Mouse (Mus musculus) intestine, embryonic 15.5 days (tissue): ENCODE results near the gene Prps1l1. TPM values are rescaled to one million over a fixed set of nuclear protein-coding genes. Genes with fewer than 3 reads are reported as not detected.

ENCODE experiments used
- ATAC-seq: fragments of 200-750 bp; cut with Nextera tagmentation; 2 replicates; pipeline ENCODE4 v1.8.0; 2017; ENCODE audit warnings: moderate TSS enrichment, moderate library complexity
- H3K27ac ChIP-seq: fragments of 300-500 bp; sonication (generic); 2 replicates; pipeline ENCODE4 v1.5.1; 2015; ENCODE audit warnings: mild to moderate bottlenecking, inconsistent platforms
- H3K27me3 ChIP-seq: fragments of 300-500 bp; sonication (generic); replicated peaks from 2 replicates; pipeline ENCODE4 v1.6.1; 2015; ENCODE audit warnings: inconsistent platforms
- H3K36me3 ChIP-seq: fragments of 300-500 bp; sonication (generic); 2 replicates; pipeline ENCODE4 v1.6.1; 2015; ENCODE audit warnings: inconsistent platforms
- H3K4me1 ChIP-seq: fragments of 300-500 bp; sonication (generic); replicated peaks from 2 replicates; pipeline ENCODE4 v1.6.1; 2015; ENCODE audit warnings: inconsistent platforms
- H3K4me2 ChIP-seq: fragments of 300-500 bp; sonication (generic); replicated peaks from 2 replicates; pipeline ENCODE4 v1.6.1; 2015; ENCODE audit warnings: mild to moderate bottlenecking, inconsistent platforms
- H3K4me3 ChIP-seq: fragments of 300-500 bp; sonication (generic); replicated peaks from 2 replicates; pipeline ENCODE4 v1.5.1; 2015; ENCODE audit warnings: inconsistent platforms
- H3K9ac ChIP-seq: fragments of 300-500 bp; sonication (generic); 2 replicates; pipeline ENCODE4 v1.6.1; 2015; ENCODE audit warnings: inconsistent platforms
- H3K9me3 ChIP-seq: fragments of 300-500 bp; sonication (generic); 2 replicates; pipeline ENCODE4 v1.6.1; 2016; ENCODE audit warnings: inconsistent platforms
- WGBS: fragments of 180-500 bp; shearing (Covaris S2); methylation state at CpG from one replicate; pipeline ENCODE4 v1.1.7; 2015; 5-methylcytosine and 5-hydroxymethylcytosine counted together
- polyA plus RNA-seq: library from polyadenylated mRNA; unstranded; fragments of >200 nt; fragmentation: Nextera tagmentation; extraction: Ambion mirVana; gene quantifications from 2 replicates; pipeline ENCODE4 v1.2.1, GENCODE M21; 2015

The Prps1l1 gene
- polyA plus RNA-seq, 1 experiment from 2014 or later = not detected

DNA sequence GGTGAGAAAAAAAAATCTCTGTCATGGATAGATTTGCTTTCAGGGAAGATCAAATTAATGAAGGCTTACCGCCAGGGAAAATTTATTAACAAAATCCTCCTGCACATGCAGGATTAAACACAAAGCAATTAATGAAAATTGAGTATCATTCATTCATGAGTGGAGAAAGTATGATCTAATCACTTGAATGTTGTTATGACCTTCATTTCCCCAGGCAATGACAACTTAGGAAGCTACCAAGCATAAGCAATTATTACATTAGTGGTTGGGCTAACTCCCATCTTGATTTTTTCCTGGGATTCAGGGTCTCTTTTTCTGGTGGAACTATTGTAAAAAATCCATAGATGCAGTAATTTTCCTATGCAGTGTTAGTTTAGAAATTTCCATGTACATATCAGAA, 23.3 kb downstream of the Prps1l1 start:
- H3K27me3 ChIP-seq = no peaks in the 10 kb centered on the region
- H3K27ac ChIP-seq = no peak overlapping the region
- no peak overlapping the region for H3K4me3 ChIP-seq
- WGBS = 87% methylated on average over 1 of the region's 1 CpGs
- H3K4me2 ChIP-seq = no peak overlapping the region
- H3K36me3 ChIP-seq = no peaks in the 10 kb centered on the region
- no peaks in the 10 kb centered on the region for H3K4me1 ChIP-seq
- H3K9ac ChIP-seq = no peak overlapping the region
- no peak for ATAC-seq
- H3K9me3 ChIP-seq = no peaks in the 10 kb centered on the region

DNA sequence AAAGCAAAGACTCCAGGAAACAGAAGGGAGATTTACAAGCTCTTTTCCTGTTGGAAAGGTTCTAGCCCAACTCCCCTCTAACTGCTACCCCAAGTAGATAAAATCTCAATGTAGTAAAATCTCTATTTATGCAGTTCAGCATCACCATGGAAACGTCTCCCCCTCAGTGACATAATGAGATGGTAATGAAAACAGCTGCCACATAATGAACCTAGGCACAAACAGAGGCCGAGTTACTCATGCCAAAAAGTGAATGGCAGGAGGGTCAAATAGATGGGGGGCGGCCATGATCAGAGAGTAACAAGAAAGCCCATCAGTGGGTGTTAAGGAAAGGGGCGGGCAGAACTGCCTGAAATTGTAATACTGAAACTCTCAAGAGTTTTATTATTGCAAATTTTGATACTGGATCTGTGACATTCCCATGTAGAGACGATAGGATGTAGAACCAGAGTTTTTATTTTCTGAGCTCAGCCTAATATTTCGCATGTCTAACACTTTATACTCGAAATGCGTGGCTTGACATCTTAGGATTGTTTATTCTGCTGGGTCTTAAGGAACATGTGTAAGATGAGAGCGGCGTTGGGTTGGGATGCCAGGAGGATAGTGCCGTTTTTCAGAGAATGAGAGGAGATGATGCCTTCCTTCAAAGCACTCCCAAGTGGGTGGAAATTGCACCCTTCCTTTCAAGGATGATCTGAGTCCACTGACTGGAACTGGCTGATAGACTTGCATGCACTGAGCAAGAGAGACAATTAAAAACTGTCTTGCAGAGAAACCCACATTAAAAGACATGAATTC, 24.0 kb downstream of the Prps1l1 start:
- ATAC-seq = no peak
- no peaks in the 10 kb centered on the region for H3K9me3 ChIP-seq
- no peak overlapping the region for H3K4me3 ChIP-seq
- WGBS = 70% methylated on average over 11 of the region's 11 CpGs
- no peak overlapping the region for H3K4me2 ChIP-seq
- no peak overlapping the region for H3K9ac ChIP-seq
- H3K27me3 ChIP-seq = no peaks in the 10 kb centered on the region
- no peaks in the 10 kb centered on the region for H3K36me3 ChIP-seq
- H3K4me1 ChIP-seq = no peaks in the 10 kb centered on the region
- no peak overlapping the region for H3K27ac ChIP-seq

DNA sequence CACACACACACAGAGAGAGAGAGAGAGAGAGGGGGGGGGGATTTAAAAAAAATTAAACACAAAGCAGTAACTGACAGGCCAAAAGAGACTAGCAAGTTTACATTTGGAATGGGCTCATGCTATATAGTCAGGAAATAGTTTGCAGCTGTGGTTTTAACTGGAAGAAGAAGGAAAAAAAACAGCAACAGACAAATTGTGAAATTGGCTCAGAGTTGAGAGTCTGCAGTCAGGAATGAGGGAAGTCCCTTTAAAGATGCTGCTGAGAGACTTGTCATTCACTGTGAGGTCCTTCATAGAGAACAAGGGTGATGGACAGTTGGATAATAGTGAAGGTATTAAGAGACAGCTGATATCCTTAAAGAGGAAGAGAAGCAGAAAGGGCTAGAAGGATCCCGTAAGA, 26.9 kb downstream of the Prps1l1 start:
- no peak overlapping the region for H3K4me2 ChIP-seq
- no peak overlapping the region for H3K9ac ChIP-seq
- no peaks in the 10 kb centered on the region for H3K4me1 ChIP-seq
- no peaks in the 10 kb centered on the region for H3K36me3 ChIP-seq
- no peaks in the 10 kb centered on the region for H3K9me3 ChIP-seq
- H3K4me3 ChIP-seq = no peak overlapping the region
- no peaks in the 10 kb centered on the region for H3K27me3 ChIP-seq
- H3K27ac ChIP-seq = no peak overlapping the region
- no peak for ATAC-seq
- 67% methylated on average over 1 of the region's 1 CpGs for WGBS

DNA sequence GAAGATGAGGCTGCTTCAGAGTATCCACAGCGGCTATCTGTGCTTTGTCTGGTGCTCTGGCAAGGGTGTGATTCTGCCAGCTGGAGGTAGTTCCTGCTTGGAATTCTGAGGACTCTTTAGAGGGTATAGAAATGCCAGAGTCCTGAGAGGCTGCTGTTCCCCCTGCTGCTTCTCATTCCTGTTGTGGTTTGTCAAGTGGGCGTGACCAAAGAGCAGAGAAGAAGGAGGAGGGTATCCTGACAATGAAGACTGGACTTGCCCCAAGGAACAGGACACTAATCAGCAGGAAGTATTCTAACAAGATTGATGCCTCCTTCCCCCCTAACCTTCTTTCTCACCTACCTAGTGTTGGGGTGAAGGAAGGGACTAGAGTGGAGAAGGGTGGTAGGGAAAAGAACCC, 29.4 kb downstream of the Prps1l1 start:
- H3K36me3 ChIP-seq = no peaks in the 10 kb centered on the region
- no peaks in the 10 kb centered on the region for H3K9me3 ChIP-seq
- no peaks in the 10 kb centered on the region for H3K4me1 ChIP-seq
- no peak for ATAC-seq
- no peak overlapping the region for H3K9ac ChIP-seq
- no peaks in the 10 kb centered on the region for H3K27me3 ChIP-seq
- no peak overlapping the region for H3K4me2 ChIP-seq
- no peak overlapping the region for H3K4me3 ChIP-seq
- 70% methylated on average over 2 of the region's 2 CpGs for WGBS
- H3K27ac ChIP-seq = no peak overlapping the region

DNA sequence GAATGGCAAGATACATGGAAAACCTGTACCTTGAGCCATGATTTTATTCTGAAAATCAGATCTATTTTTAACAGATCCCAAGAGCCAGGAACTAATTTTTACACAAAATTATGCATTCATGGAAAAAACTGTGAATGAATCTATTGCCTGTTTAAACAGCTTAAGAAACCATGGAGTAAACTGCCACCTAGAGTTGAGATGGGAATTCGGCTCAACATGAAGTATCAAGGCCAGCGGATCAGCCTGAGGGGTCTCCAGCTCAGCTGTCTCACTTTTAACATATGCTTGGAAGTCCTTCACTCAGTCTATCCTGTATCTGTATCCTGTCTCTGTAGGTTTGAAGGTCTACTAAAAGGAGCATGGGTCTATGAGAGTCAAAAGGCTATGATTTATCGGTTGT, 31.5 kb downstream of the Prps1l1 start:
- H3K4me1 ChIP-seq = no peaks in the 10 kb centered on the region
- no peak for ATAC-seq
- H3K9me3 ChIP-seq = no peaks in the 10 kb centered on the region
- H3K4me2 ChIP-seq = no peak overlapping the region
- no peak overlapping the region for H3K4me3 ChIP-seq
- no peak overlapping the region for H3K9ac ChIP-seq
- H3K27ac ChIP-seq = no peak overlapping the region
- no peaks in the 10 kb centered on the region for H3K27me3 ChIP-seq
- WGBS = 63% methylated on average over 3 of the region's 3 CpGs
- no peaks in the 10 kb centered on the region for H3K36me3 ChIP-seq

DNA sequence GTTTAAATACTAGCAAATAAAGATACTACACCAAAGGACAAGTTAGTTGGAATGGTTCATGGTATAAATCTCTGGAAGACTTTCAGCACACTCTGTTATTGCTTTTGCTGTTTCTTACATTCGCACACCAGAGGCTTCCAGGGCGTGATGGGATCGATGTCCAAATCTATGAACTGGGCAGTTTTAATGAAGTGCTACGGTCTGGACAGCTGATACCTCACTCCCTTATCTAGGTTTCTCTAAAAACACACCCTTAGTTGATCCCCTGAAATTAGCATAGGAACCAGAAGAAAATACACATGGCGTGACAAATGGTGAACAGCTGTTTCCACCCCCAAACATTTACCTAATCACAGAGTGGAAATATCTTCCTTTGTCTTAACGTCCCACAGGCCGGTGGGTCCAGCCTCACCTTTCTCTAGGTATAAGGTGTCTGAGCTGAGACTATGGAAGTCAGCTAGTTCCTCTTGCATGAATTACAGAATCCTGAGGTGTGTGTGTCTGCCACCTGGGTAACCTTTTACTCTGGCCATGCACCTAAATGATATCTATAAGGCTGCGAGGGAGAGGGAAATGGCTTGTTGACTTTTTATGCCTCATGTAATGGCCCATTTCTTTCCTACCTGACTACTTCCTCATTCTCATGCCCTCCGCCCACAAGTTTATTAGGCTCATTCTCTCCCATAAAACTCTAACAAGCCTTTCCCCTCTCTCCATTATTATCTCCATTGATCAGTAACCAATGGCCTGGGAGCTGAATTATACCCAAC, 32.1 kb downstream of the Prps1l1 start:
- Histone ChIP-seq H3K4me3 (no peak overlapping the region), H3K9ac (no peak overlapping the region), H3K9me3 (no peaks in the 10 kb centered on the region), H3K4me2 (no peak overlapping the region), H3K36me3 (no peaks in the 10 kb centered on the region), H3K27ac (0 out of 2 replicates have a peak overlapping the region, but pooled peaks have one; percentile 18), H3K27me3 (no peaks in the 10 kb centered on the region), H3K4me1 (no peaks in the 10 kb centered on the region)
- 62% methylated on average over 9 of the region's 9 CpGs for WGBS
- ATAC-seq = peak; percentile 92

DNA sequence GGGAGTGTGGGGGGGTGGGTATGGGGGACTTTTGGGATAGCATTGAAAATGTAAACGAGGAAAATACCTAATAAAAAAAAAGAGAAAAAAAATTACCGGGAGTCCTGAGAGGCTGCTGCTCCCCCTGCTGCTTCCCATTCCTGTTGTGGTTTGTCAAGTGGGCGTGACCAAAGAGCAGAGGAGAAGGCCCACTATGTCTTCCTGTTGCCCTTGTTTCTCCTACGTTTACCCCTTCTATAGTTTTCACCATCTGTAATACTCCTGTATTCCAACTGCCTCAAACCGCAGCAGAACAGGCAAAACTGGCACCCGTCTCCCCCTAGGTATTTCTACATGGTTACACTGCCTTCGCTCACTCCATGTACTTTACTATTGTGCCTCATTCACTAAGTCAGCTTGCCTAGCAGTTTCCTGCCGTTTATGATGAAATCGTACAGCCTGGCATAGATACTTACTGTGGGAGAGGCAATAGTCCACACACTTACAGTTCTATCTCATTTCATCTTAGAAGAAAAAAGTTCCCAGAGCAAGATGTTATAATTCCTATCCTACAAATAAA, 34.2 kb downstream of the Prps1l1 start:
- no peak overlapping the region for H3K4me3 ChIP-seq
- 82% methylated on average over 9 of the region's 9 CpGs for WGBS
- no peaks in the 10 kb centered on the region for H3K4me1 ChIP-seq
- no peak overlapping the region for H3K4me2 ChIP-seq
- no peaks in the 10 kb centered on the region for H3K27me3 ChIP-seq
- no peak for ATAC-seq
- no peaks in the 10 kb centered on the region for H3K9me3 ChIP-seq
- H3K9ac ChIP-seq = no peak overlapping the region
- H3K36me3 ChIP-seq = no peaks in the 10 kb centered on the region
- no peak overlapping the region for H3K27ac ChIP-seq

DNA sequence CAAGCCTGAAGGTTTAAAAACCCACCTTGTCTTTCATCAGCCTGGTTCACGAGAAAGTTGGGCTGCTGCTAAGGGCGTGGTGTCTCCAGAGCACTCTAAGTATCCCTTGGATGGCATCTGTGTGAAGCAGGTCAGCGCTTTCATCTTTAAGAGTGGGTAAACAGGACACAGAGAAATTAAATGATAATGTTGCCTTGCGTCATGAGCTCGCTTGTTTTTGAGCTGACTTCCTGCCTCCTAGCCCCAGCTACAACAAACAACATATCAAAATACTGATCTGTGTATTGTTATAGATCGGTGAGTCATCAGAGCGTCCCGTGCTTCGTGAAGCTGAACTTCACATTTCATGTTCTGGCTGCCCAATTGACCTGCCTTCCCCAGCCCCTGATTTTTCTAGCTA, 36.7 kb downstream of the Prps1l1 start:
- no peak overlapping the region for H3K4me3 ChIP-seq
- WGBS = 76% methylated on average over 9 of the region's 9 CpGs

DNA sequence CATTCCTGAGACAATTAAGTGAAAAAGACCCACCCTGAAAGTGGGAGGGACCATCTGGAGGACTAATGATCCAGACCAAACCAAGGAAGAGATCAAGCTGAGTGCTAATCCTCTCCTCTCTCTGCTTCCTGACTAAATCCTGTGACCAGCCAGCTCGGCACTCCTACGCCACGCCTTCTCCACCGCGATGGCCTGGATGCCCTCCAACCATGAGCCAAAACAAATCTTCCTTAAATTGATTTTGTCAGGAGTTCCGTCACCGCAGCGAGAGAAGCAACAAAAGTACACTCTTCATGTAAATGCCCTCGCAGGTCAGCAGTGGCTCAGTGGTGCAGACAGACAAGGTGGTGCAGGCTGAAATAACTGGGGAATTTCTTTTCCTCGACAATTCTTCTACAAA, 37.5 kb downstream of the Prps1l1 start:
- no peak for ATAC-seq
- Histone ChIP-seq H3K27me3 (no peaks in the 10 kb centered on the region), H3K9me3 (no peaks in the 10 kb centered on the region), H3K4me3 (no peak overlapping the region), H3K27ac (no peak overlapping the region), H3K4me1 (no peaks in the 10 kb centered on the region), H3K9ac (no peak overlapping the region), H3K36me3 (no peaks in the 10 kb centered on the region), H3K4me2 (no peak overlapping the region)
- WGBS = 55% methylated on average over 10 of the region's 10 CpGs

More for the DNA sequence above, 36.7 kb downstream of the Prps1l1 start:
- Histone ChIP-seq H3K27ac (no peak overlapping the region), H3K9me3 (no peaks in the 10 kb centered on the region), H3K36me3 (no peaks in the 10 kb centered on the region), H3K9ac (no peak overlapping the region), H3K4me2 (no peak overlapping the region), H3K4me1 (no peaks in the 10 kb centered on the region), H3K27me3 (no peaks in the 10 kb centered on the region)
- no peak for ATAC-seq

DNA sequence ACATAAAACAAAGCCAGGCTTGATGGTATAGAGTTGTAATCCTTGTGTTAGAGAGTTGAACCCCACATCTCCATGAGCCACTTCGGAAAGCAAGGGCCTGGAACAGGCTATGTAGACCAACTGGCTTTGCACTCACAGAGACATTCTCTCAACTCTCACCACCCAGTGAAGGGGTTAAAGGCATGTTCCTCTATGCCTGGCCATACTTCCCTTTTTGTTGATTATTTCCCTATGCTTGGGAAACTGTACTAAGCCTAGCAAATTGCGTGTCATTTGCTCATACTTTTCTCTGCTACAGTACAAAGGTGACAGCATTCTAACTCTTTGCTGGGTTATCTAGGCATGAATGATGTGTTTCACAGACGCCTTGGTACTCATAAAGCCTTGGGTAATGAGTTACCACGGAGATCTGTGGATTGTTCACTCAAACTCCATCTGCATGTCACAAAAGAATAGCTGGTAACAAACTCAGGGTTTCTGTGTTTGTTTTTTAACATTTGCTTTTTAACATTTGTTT, 41.4 kb downstream of the Prps1l1 start:
- H3K27me3 ChIP-seq = no peaks in the 10 kb centered on the region
- H3K27ac ChIP-seq = peak overlapping the region; percentile 9; the same call in 1 of the 2 replicates
- no peak overlapping the region for H3K4me3 ChIP-seq
- H3K9ac ChIP-seq = no peak overlapping the region
- no peak overlapping the region for H3K4me2 ChIP-seq
- no peaks in the 10 kb centered on the region for H3K9me3 ChIP-seq
- H3K4me1 ChIP-seq = no peaks in the 10 kb centered on the region
- H3K36me3 ChIP-seq = no peaks in the 10 kb centered on the region
- 60% methylated on average over 4 of the region's 4 CpGs for WGBS
- peak; percentile 94 for ATAC-seq

DNA sequence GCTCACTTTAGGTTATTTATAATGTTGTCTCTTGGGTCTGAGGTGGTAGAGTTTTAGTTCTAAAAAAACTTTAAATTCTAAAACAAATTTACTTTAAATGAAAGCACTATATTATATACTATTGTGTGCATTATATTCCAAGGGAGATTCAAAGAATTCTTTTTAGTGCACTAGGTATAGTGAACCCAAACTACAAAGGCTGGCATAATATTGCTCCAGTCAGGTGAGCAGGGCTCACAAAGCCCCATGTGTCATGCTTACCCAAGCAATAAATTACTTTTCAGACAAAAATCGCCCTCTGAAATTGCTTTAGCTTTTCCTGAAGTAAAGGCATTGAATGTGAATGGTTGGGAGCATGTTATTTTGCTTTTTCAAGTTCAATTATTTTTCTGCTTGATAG, 43.0 kb downstream of the Prps1l1 start:
- H3K9ac ChIP-seq = no peak overlapping the region
- no peaks in the 10 kb centered on the region for H3K36me3 ChIP-seq
- no peaks in the 10 kb centered on the region for H3K9me3 ChIP-seq
- H3K4me2 ChIP-seq = no peak overlapping the region
- 59% methylated on average over 1 of the region's 1 CpGs for WGBS
- no peak overlapping the region for H3K4me3 ChIP-seq
- no peaks in the 10 kb centered on the region for H3K27me3 ChIP-seq
- no peak overlapping the region for H3K27ac ChIP-seq
- no peak for ATAC-seq
- H3K4me1 ChIP-seq = no peaks in the 10 kb centered on the region
